Mouse (Mus musculus): ENCODE data around the gene Hnrnpab. TPM values are rescaled to one million over a fixed set of nuclear protein-coding genes. Genes with fewer than 3 reads are reported as not detected.

Gene Hnrnpab
- total RNA-seq, 1 experiment: 505 TPM

- in situ Hi-C loops (cut with MboI; ENCODE audit: low sequenced_read_pairs in 2 of 2, unreplicated experiment in 2 of 2): no loop called here
- no peaks in the 10 kb centered on the region for H3K9me3 ChIP-seq (ENCODE audit: control insufficient read depth, insufficient read depth, low read depth, low read length)
- H3K36me3 ChIP-seq (ENCODE audit: control insufficient read depth, insufficient read depth, low read length, poor library complexity, severe bottlenecking): peaks cover 7% of the 10 kb centered on the region; the same call in 1 of the 2 replicates
- H3K4me3 ChIP-seq (ENCODE audit: insufficient read depth in 1 of 2, low read depth in 1 of 2, low read length in 2 of 2, poor library complexity in 1 of 2, severe bottlenecking in 1 of 2): no peak overlapping the region
- H3K4me1 ChIP-seq (ENCODE audit: control insufficient read depth in 2 of 2, insufficient read depth in 2 of 2, low read length in 2 of 2, poor library complexity in 1 of 2): peaks cover 0 to 10% of the 10 kb centered on the region in 2 experiments; a peak in 1 of 4 replicates
- DNase-seq (ENCODE audit: low read depth, low spot score): no peak
- no peak overlapping the region for H3K27ac ChIP-seq (ENCODE audit: insufficient read depth, low read depth, low read length, poor library complexity, severe bottlenecking)
- no peak for TF ChIP-seq HCFC1 (IDR thresholded peaks at IDR 0.05; ENCODE audit: borderline replicate concordance, insufficient read depth, low read length)
- TF ChIP-seq ZNF384 (IDR thresholded peaks at IDR 0.05; ENCODE audit: low read depth, low read length): no peak
- TF ChIP-seq ZC3H11A (IDR thresholded peaks at IDR 0.05; ENCODE audit: borderline replicate concordance, low read depth, low read length): no peak
- no peak for TF ChIP-seq MAFK (IDR thresholded peaks at IDR 0.05; ENCODE audit: insufficient read depth, low read depth, low read length)
- TF ChIP-seq CHD2 (IDR thresholded peaks at IDR 0.05; ENCODE audit: low read depth, low read length): no peak
- H3K9ac ChIP-seq (ENCODE audit: insufficient read depth, low read depth, low read length, poor library complexity, severe bottlenecking): no peak overlapping the region
These were observed 23.9 kb downstream of the Hnrnpab start for GRCm38 (mm10) chr11:51582713-51583112.

GRCm38 (mm10) chr11:51579024-51579423, 27.6 kb downstream of the Hnrnpab start:
- Histone ChIP-seq H3K4me3 (ENCODE audit: insufficient read depth in 1 of 2, low read depth in 1 of 2, low read length in 2 of 2, poor library complexity in 1 of 2, severe bottlenecking in 1 of 2) (no peak overlapping the region), H3K36me3 (ENCODE audit: control insufficient read depth, insufficient read depth, low read length, poor library complexity, severe bottlenecking) (no peaks in the 10 kb centered on the region), H3K4me1 (ENCODE audit: control insufficient read depth in 2 of 2, insufficient read depth in 2 of 2, low read length in 2 of 2, poor library complexity in 1 of 2) (peaks cover 0 to 3% of the 10 kb centered on the region in 2 experiments; a peak in 1 of 4 replicates), H3K27ac (ENCODE audit: insufficient read depth, low read depth, low read length, poor library complexity, severe bottlenecking) (peak overlapping the region; percentile 12; the same call in 1 of the 2 replicates), H3K9me3 (ENCODE audit: control insufficient read depth, insufficient read depth, low read depth, low read length) (no peaks in the 10 kb centered on the region), H3K9ac (ENCODE audit: insufficient read depth, low read depth, low read length, poor library complexity, severe bottlenecking) (no peak overlapping the region)
- DNase-seq (ENCODE audit: low read depth, low spot score): no peak
- TF ChIP-seq ZNF384 (IDR thresholded peaks at IDR 0.05; ENCODE audit: low read depth, low read length) (no peak), HCFC1 (IDR thresholded peaks at IDR 0.05; ENCODE audit: borderline replicate concordance, insufficient read depth, low read length) (no peak), MAFK (IDR thresholded peaks at IDR 0.05; ENCODE audit: insufficient read depth, low read depth, low read length) (no peak), ZC3H11A (IDR thresholded peaks at IDR 0.05; ENCODE audit: borderline replicate concordance, low read depth, low read length) (no peak), CHD2 (IDR thresholded peaks at IDR 0.05; ENCODE audit: low read depth, low read length) (no peak)
- in situ Hi-C loops (cut with MboI; ENCODE audit: low sequenced_read_pairs in 2 of 2, unreplicated experiment in 2 of 2): no loop called here

- in situ Hi-C loops (cut with MboI; ENCODE audit: low sequenced_read_pairs in 2 of 2, unreplicated experiment in 2 of 2): no loop called here
- TF ChIP-seq ZC3H11A (IDR thresholded peaks at IDR 0.05; ENCODE audit: borderline replicate concordance, low read depth, low read length): no peak
- TF ChIP-seq CHD2 (IDR thresholded peaks at IDR 0.05; ENCODE audit: low read depth, low read length): no peak
- TF ChIP-seq MAFK (IDR thresholded peaks at IDR 0.05; ENCODE audit: insufficient read depth, low read depth, low read length): no peak
- TF ChIP-seq HCFC1 (IDR thresholded peaks at IDR 0.05; ENCODE audit: borderline replicate concordance, insufficient read depth, low read length): no peak
- TF ChIP-seq ZNF384 (IDR thresholded peaks at IDR 0.05; ENCODE audit: low read depth, low read length): no peak
- Histone ChIP-seq H3K4me1 (ENCODE audit: control insufficient read depth in 2 of 2, insufficient read depth in 2 of 2, low read length in 2 of 2, poor library complexity in 1 of 2) (no peaks in the 10 kb centered on the region), H3K9me3 (ENCODE audit: control insufficient read depth, insufficient read depth, low read depth, low read length) (no peaks in the 10 kb centered on the region), H3K27ac (ENCODE audit: insufficient read depth, low read depth, low read length, poor library complexity, severe bottlenecking) (no peak overlapping the region), H3K4me3 (ENCODE audit: insufficient read depth in 1 of 2, low read depth in 1 of 2, low read length in 2 of 2, poor library complexity in 1 of 2, severe bottlenecking in 1 of 2) (no peak overlapping the region), H3K36me3 (ENCODE audit: control insufficient read depth, insufficient read depth, low read length, poor library complexity, severe bottlenecking) (no peaks in the 10 kb centered on the region), H3K9ac (ENCODE audit: insufficient read depth, low read depth, low read length, poor library complexity, severe bottlenecking) (no peak overlapping the region)
- DNase-seq (ENCODE audit: low read depth, low spot score): no peak
These were observed 29.1 kb downstream of the Hnrnpab start for GRCm38 (mm10) chr11:51577587-51577986.

- no peaks in the 10 kb centered on the region for H3K36me3 ChIP-seq (ENCODE audit: control insufficient read depth, insufficient read depth, low read length, poor library complexity, severe bottlenecking)
- peaks cover 0 to 4% of the 10 kb centered on the region in 2 experiments; a peak in 1 of 4 replicates for H3K4me1 ChIP-seq (ENCODE audit: control insufficient read depth in 2 of 2, insufficient read depth in 2 of 2, low read length in 2 of 2, poor library complexity in 1 of 2)
- H3K4me3 ChIP-seq (ENCODE audit: insufficient read depth in 1 of 2, low read depth in 1 of 2, low read length in 2 of 2, poor library complexity in 1 of 2, severe bottlenecking in 1 of 2): no peak overlapping the region
- in situ Hi-C loops (cut with MboI; ENCODE audit: low sequenced_read_pairs in 2 of 2, unreplicated experiment in 2 of 2): no loop called here
- no peak for TF ChIP-seq HCFC1 (IDR thresholded peaks at IDR 0.05; ENCODE audit: borderline replicate concordance, insufficient read depth, low read length)
- no peak for TF ChIP-seq ZNF384 (IDR thresholded peaks at IDR 0.05; ENCODE audit: low read depth, low read length)
- no peak for TF ChIP-seq CHD2 (IDR thresholded peaks at IDR 0.05; ENCODE audit: low read depth, low read length)
- no peak for TF ChIP-seq ZC3H11A (IDR thresholded peaks at IDR 0.05; ENCODE audit: borderline replicate concordance, low read depth, low read length)
- no peak for TF ChIP-seq MAFK (IDR thresholded peaks at IDR 0.05; ENCODE audit: insufficient read depth, low read depth, low read length)
- H3K9me3 ChIP-seq (ENCODE audit: control insufficient read depth, insufficient read depth, low read depth, low read length): no peaks in the 10 kb centered on the region
- H3K27ac ChIP-seq (ENCODE audit: insufficient read depth, low read depth, low read length, poor library complexity, severe bottlenecking): no peak overlapping the region
- no peak overlapping the region for H3K9ac ChIP-seq (ENCODE audit: insufficient read depth, low read depth, low read length, poor library complexity, severe bottlenecking)
- DNase-seq (ENCODE audit: low read depth, low spot score): no peak
These were observed 30.2 kb downstream of the Hnrnpab start for GRCm38 (mm10) chr11:51576454-51576853.

Measured in ES-E14 (cell line).